Mouse (Mus musculus): ENCODE data around the gene Armc7.

- TF ChIP-seq CTCF (IDR thresholded peaks at IDR 0.05; ENCODE audit: borderline replicate concordance, extremely low read depth, insufficient read depth, insufficient read length) (no peak; the same call in 1 of the 2 replicates), POLR2A (IDR thresholded peaks at IDR 0.05; ENCODE audit: borderline replicate concordance, extremely low read depth, insufficient read depth, insufficient read length, poor library complexity, severe bottlenecking) (no peak)
Measured at GRCm38 (mm10) chr11:115439906-115440595, 35.4 kb upstream of the Armc7 start, which contains the start of gene Trim80.
